Mouse (Mus musculus) spleen, adult 2 months (tissue): Measurements from ENCODE around the gene Gpr137b.
"Not testable (repeated sequence)": the region's sequence is repeated elsewhere in the genome, so short reads cannot be mapped to it uniquely, and the experiment has no call there.

Experiments
- CTCF ChIP-seq: fragments of 200-500 bp; IDR thresholded peaks from 2 replicates; pipeline ENCODE4 v1.5.1; 2011; ENCODE audit warnings: mild to moderate bottlenecking, inconsistent platforms; ENCODE audit not compliant: insufficient read depth, insufficient read length, insufficient replicate concordance; ENCODE audit errors: extremely low read depth
- POLR2A ChIP-seq: fragments of 200-500 bp; IDR thresholded peaks from 2 replicates; pipeline ENCODE4 v1.6.1; 2011; ENCODE audit warnings: low read depth, low read length, inconsistent platforms

DNA sequence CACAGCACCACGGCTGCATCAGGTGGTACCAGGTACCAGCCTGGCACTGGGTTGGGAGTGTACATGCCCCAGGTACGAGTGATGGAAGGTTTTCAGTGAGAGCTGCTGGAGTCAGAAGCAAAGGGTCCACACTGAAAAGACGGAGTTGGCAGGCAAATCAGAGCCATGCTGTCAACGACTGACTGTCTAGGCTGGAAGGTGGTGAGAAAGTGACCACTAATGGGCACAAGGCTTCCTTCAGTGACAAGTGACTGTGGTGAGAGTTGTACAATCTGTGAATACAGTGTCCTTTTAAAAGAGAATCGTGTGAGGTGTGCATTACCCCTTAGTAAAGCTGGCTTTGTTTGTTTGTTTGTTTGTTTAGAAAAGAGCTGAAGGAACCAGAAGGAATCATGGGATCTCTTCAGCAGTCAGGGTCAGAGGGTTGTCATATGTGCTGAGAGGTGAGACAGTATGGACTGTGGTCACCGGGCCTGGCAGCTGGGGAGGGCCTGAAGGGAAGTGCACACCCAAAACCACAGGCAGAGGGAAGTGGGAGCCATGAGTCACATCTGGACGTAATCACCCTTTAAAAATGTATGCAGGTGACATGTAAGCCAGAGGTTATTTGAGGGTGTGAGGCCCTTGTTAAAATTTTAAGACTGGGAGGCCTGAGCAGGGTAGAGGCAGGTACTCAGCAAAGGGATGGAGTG, 15.5 kb downstream of the Gpr137b start:
- not testable (repeated sequence) for TF ChIP-seq CTCF, POLR2A
